Mouse (Mus musculus) lung, embryonic 16.5 days (tissue): ENCODE results near the gene Psma5. TPM values are rescaled to one million over a fixed set of nuclear protein-coding genes. Genes with fewer than 3 reads are reported as not detected.
"Not testable (repeated sequence)": the region's sequence is repeated elsewhere in the genome, so short reads cannot be mapped to it uniquely, and the experiment has no call there.

Experiments used
- ATAC-seq: fragments of 200-750 bp; cut with Nextera tagmentation; 2 replicates; pipeline ENCODE4 v1.8.0; 2017; ENCODE audit warnings: low read depth, mild to moderate bottlenecking, moderate library complexity
- H3K27ac ChIP-seq: fragments of 300-500 bp; sonication (generic); 2 replicates; pipeline ENCODE4 v1.5.1; 2014; ENCODE audit warnings: mild to moderate bottlenecking, control low read depth, low read length
- H3K27me3 ChIP-seq: fragments of 300-500 bp; sonication (generic); 2 replicates; pipeline ENCODE4 v1.6.1; 2014; ENCODE audit warnings: low read depth, low read length, mixed read lengths; ENCODE audit not compliant: control insufficient read depth, insufficient read depth
- H3K36me3 ChIP-seq: fragments of 300-500 bp; sonication (generic); 2 replicates; pipeline ENCODE4 v1.6.1; 2014; ENCODE audit warnings: low read length; ENCODE audit not compliant: control insufficient read depth, insufficient read depth
- H3K4me1 ChIP-seq: fragments of 300-500 bp; sonication (generic); replicated peaks from 2 replicates; pipeline ENCODE4 v1.6.1; 2014; ENCODE audit warnings: low read length, mixed read lengths; ENCODE audit not compliant: control insufficient read depth, insufficient read depth
- H3K4me2 ChIP-seq: fragments of 300-500 bp; sonication (generic); 2 replicates; pipeline ENCODE4 v1.6.1; 2014; ENCODE audit warnings: low read depth, low read length, control low read depth
- H3K4me3 ChIP-seq: fragments of 300-500 bp; sonication (generic); 2 replicates; pipeline ENCODE4 v1.5.1; 2014; ENCODE audit warnings: mild to moderate bottlenecking, low read length, control low read depth
- H3K9ac ChIP-seq: fragments of 300-500 bp; sonication (generic); 2 replicates; pipeline ENCODE4 v1.6.1; 2014; ENCODE audit warnings: low read length, control low read depth
- H3K9me3 ChIP-seq: fragments of 300-500 bp; sonication (generic); 2 replicates; pipeline ENCODE4 v1.6.1; 2016; ENCODE audit warnings: low read length; ENCODE audit not compliant: control insufficient read depth
- WGBS: fragments of 180-500 bp; shearing (Covaris S2); extraction: QIAGEN DNeasy Blood & Tissue Kit; methylation state at CpG from one replicate; pipeline ENCODE4 v1.1.7; 2014; 5-methylcytosine and 5-hydroxymethylcytosine counted together
- polyA plus RNA-seq: library from polyadenylated mRNA; unstranded; fragments of >200 nt; fragmentation: Nextera tagmentation; extraction: Ambion mirVana; gene quantifications from 2 replicates; pipeline ENCODE4 v1.2.1, GENCODE M21; 2015

The Psma5 gene
- polyA plus RNA-seq, 1 experiment from 2014 or later: 254 TPM

GRCm38 (mm10) chr3:108257831-108258500 lies 1.2 kb downstream of the Psma5 start:
- H3K27ac ChIP-seq: no peak overlapping the region
- H3K9ac ChIP-seq: peak overlapping the region; percentile 92

GRCm38 (mm10) chr3:108259319-108259718 lies 2.6 kb downstream of the Psma5 start:
- Histone ChIP-seq H3K4me3 (no peak overlapping the region), H3K27me3 (no peaks in the 10 kb centered on the region), H3K36me3 (peaks cover 2% of the 10 kb centered on the region; the same call in 1 of the 2 replicates), H3K4me1 (peaks cover 8% of the 10 kb centered on the region), H3K4me2 (no peak overlapping the region), H3K9me3 (no peaks in the 10 kb centered on the region), H3K27ac (no peak overlapping the region), H3K9ac (no peak overlapping the region)
- 79% methylated on average over 3 of the region's 3 CpGs for WGBS
- ATAC-seq: no peak

More at GRCm38 (mm10) chr3:108257831-108258500, 1.2 kb downstream of the Psma5 start:
- Histone ChIP-seq H3K9me3 (no peaks in the 10 kb centered on the region), H3K27me3 (no peaks in the 10 kb centered on the region), H3K4me2 (peak overlapping the region; percentile 89), H3K4me1 (peaks cover 8% of the 10 kb centered on the region), H3K4me3 (peak overlapping the region; percentile 98), H3K36me3 (peaks cover 2% of the 10 kb centered on the region; the same call in 1 of the 2 replicates)
- 56% methylated on average over 3 of the region's 3 CpGs for WGBS
- no peak for ATAC-seq

GRCm38 (mm10) chr3:108279495-108279894 lies 22.8 kb downstream of the Psma5 start:
- not testable (repeated sequence) for H3K4me2 ChIP-seq, H3K27ac ChIP-seq, H3K9me3 ChIP-seq, H3K4me3 ChIP-seq, ATAC-seq, H3K4me1 ChIP-seq, H3K9ac ChIP-seq, H3K27me3 ChIP-seq
- peaks cover 11% of the 10 kb centered on the region; the same call in 1 of the 2 replicates for H3K36me3 ChIP-seq
- WGBS: 65% methylated on average over 5 of the region's 5 CpGs

GRCm38 (mm10) chr3:108282401-108283240 lies 25.9 kb downstream of the Psma5 start:
- Histone ChIP-seq H3K27ac (peak overlapping the region; percentile 95), H3K4me1 (peaks cover 35% of the 10 kb centered on the region), H3K36me3 (0 out of 2 replicates have a peak, but pooled peaks cover 2% of the 10 kb centered on the region), H3K9me3 (no peaks in the 10 kb centered on the region), H3K9ac (peak overlapping the region; percentile 82), H3K4me3 (peak overlapping the region; percentile 91), H3K27me3 (no peaks in the 10 kb centered on the region), H3K4me2 (peak overlapping the region; percentile 76)
- ATAC-seq: 0 out of 2 replicates have a peak, but pooled peaks have one; percentile 16
- 5% methylated on average over 12 of the region's 12 CpGs for WGBS

GRCm38 (mm10) chr3:108283241-108283561 lies 26.5 kb downstream of the Psma5 start:
- no peaks in the 10 kb centered on the region for H3K9me3 ChIP-seq
- 7% methylated on average over 6 of the region's 6 CpGs for WGBS
- peak overlapping the region; percentile 82 for H3K9ac ChIP-seq
- peak overlapping the region; percentile 76 for H3K4me2 ChIP-seq
- H3K36me3 ChIP-seq: 0 out of 2 replicates have a peak, but pooled peaks cover 2% of the 10 kb centered on the region
- peak overlapping the region; percentile 95 for H3K27ac ChIP-seq
- peak overlapping the region; percentile 91 for H3K4me3 ChIP-seq
- H3K4me1 ChIP-seq: peaks cover 41% of the 10 kb centered on the region
- H3K27me3 ChIP-seq: no peaks in the 10 kb centered on the region
- ATAC-seq: no peak

- WGBS: 0% methylated on average over 71 of the region's 109 CpGs
- Histone ChIP-seq H3K9ac (peak within 1 kb of the TSS; percentile 82), H3K36me3 (0 out of 2 replicates have a peak, but pooled peaks cover 2% of the 10 kb centered on the region), H3K9me3 (no peaks in the 10 kb centered on the region), H3K27ac (peak within 1 kb of the TSS; percentile 95), H3K4me2 (peak within 1 kb of the TSS; percentile 76), H3K4me1 (peaks cover 49% of the 10 kb centered on the region), H3K27me3 (no peaks in the 10 kb centered on the region), H3K4me3 (peak within 1 kb of the TSS; percentile 91)
- peak; percentile 97 for ATAC-seq
Measured at GRCm38 (mm10) chr3:108283781-108284601, 27.3 kb downstream of the Psma5 start, which contains the start of gene Sort1. Gene Sort1 (plus strand): TSS chr3:108284082.

GRCm38 (mm10) chr3:108285078-108285711 lies 28.5 kb downstream of the Psma5 start:
- Histone ChIP-seq H3K4me2 (peak overlapping the region; percentile 76), H3K27me3 (no peaks in the 10 kb centered on the region), H3K4me1 (peaks cover 60% of the 10 kb centered on the region), H3K9me3 (no peaks in the 10 kb centered on the region), H3K36me3 (no peaks in the 10 kb centered on the region), H3K9ac (peak overlapping the region; percentile 82), H3K4me3 (peak overlapping the region; percentile 91), H3K27ac (peak overlapping the region; percentile 14; the same call in 1 of the 2 replicates)
- no peak for ATAC-seq
- WGBS: 46% methylated on average over 4 of the region's 4 CpGs

- Histone ChIP-seq H3K4me2 (peak overlapping the region; percentile 26), H3K36me3 (no peaks in the 10 kb centered on the region), H3K27me3 (no peaks in the 10 kb centered on the region), H3K27ac (peak overlapping the region; percentile 68), H3K4me1 (peaks cover 74% of the 10 kb centered on the region), H3K9ac (no peak overlapping the region; the same call in 1 of the 2 replicates), H3K4me3 (no peak overlapping the region), H3K9me3 (no peaks in the 10 kb centered on the region)
- ATAC-seq: no peak
- WGBS: 46% methylated on average over 14 of the region's 14 CpGs
Measured at GRCm38 (mm10) chr3:108286671-108287439, 30.1 kb downstream of the Psma5 start.
